Mouse (Mus musculus) small intestine, adult 2 months (tissue): ENCODE results near the gene Ttpal. TPM values are rescaled to one million over a fixed set of nuclear protein-coding genes. Genes with fewer than 3 reads are reported as not detected.

ENCODE experiments used
- H3K27ac ChIP-seq: fragments of 200-500 bp; 2 replicates; pipeline ENCODE4 v1.5.1; 2012; ENCODE audit warnings: low read depth, low read length, control low read depth, inconsistent platforms; ENCODE audit not compliant: insufficient read depth
- H3K27me3 ChIP-seq: fragments of 200-500 bp; 2 replicates; pipeline ENCODE4 v1.6.1; 2012; ENCODE audit warnings: mild to moderate bottlenecking, moderate library complexity, low read length, inconsistent platforms; ENCODE audit not compliant: control insufficient read depth, insufficient read depth
- H3K36me3 ChIP-seq: fragments of 200-500 bp; 2 replicates; pipeline ENCODE4 v1.6.1; 2012; ENCODE audit warnings: mild to moderate bottlenecking, low read length, control low read depth, inconsistent platforms; ENCODE audit not compliant: control insufficient read depth, insufficient read depth
- H3K4me1 ChIP-seq: fragments of 200-500 bp; 2 replicates; pipeline ENCODE4 v1.6.1; 2012; ENCODE audit warnings: low read length, inconsistent platforms, mixed read lengths; ENCODE audit not compliant: control insufficient read depth, insufficient read depth, insufficient read length
- H3K4me3 ChIP-seq: fragments of 200-500 bp; 2 replicates; pipeline ENCODE4 v1.5.1; 2012; ENCODE audit warnings: low read depth, mild to moderate bottlenecking, control low read depth, inconsistent platforms, low read length, moderate library complexity
- CTCF ChIP-seq: fragments of 200-500 bp; IDR thresholded peaks from 2 replicates; pipeline ENCODE4 v1.5.1; 2012; ENCODE audit warnings: low read depth, mild to moderate bottlenecking, control low read depth, inconsistent platforms, low read length, moderate library complexity, mixed read lengths; ENCODE audit not compliant: insufficient replicate concordance, insufficient read length; ENCODE audit errors: extremely low read depth
- POLR2A ChIP-seq: fragments of 200-500 bp; IDR thresholded peaks from 2 replicates; pipeline ENCODE4 v1.6.1; 2012; ENCODE audit warnings: low read depth, mild to moderate bottlenecking, control low read depth, inconsistent platforms, low read length, moderate library complexity
- WGBS: fragments of 180-500 bp; shearing (Covaris S2); methylation state at CpG from one replicate; pipeline ENCODE4 v1.1.7; 2018; 5-methylcytosine and 5-hydroxymethylcytosine counted together
- polyA plus RNA-seq: library from polyadenylated mRNA; depleted of rRNA; stranded (reverse); fragments of >200 nt; gene quantifications from 2 replicates; pipeline ENCODE4 v1.2.3, GENCODE M21; 2012; rRNA removed

The Ttpal gene
- polyA plus RNA-seq, result 8.3 and 16.0 TPM in 2 replicates

- Histone ChIP-seq H3K27me3 (no peaks in the 10 kb centered on the region), H3K4me1 (peaks cover 16% of the 10 kb centered on the region), H3K4me3 (peak within 1 kb of the TSS; percentile 96), H3K36me3 (peaks cover 2% of the 10 kb centered on the region; the same call in 1 of the 2 replicates), H3K27ac (peak within 1 kb of the TSS; percentile 89)
- TF ChIP-seq POLR2A, result peak; percentile 71
- TF ChIP-seq CTCF, result peak; percentile 78
- under 1% methylated on average over 57 of the region's 57 CpGs for WGBS
Measured at GRCm38 (mm10) chr2:163602101-163602971, at the start of gene Ttpal. Gene Ttpal (plus strand): TSS chr2:163602314.

GRCm38 (mm10) chr2:163552518-163552929 lies 49.6 kb upstream of the Ttpal start:
- Histone ChIP-seq H3K27me3 (no peaks in the 10 kb centered on the region), H3K4me3 (no peak overlapping the region), H3K4me1 (peaks cover 25% of the 10 kb centered on the region; the same call in 1 of the 2 replicates), H3K27ac (peak overlapping the region; percentile 91), H3K36me3 (peaks cover 68% of the 10 kb centered on the region)
- TF ChIP-seq POLR2A (peak; percentile 32; the same call in 1 of the 2 replicates), CTCF (no peak)
- WGBS, result 13% methylated on average over 8 of the region's 8 CpGs

- WGBS, result 45% methylated on average over 4 of the region's 4 CpGs
- H3K27ac ChIP-seq, result peak overlapping the region; percentile 17
- peaks cover 28% of the 10 kb centered on the region for H3K4me1 ChIP-seq
- no peaks in the 10 kb centered on the region for H3K27me3 ChIP-seq
- H3K36me3 ChIP-seq, result peaks cover 84% of the 10 kb centered on the region
- no peak overlapping the region for H3K4me3 ChIP-seq
- TF ChIP-seq POLR2A, result no peak
- TF ChIP-seq CTCF, result no peak
Measured at GRCm38 (mm10) chr2:163554425-163554982, 47.6 kb upstream of the Ttpal start.

- H3K36me3 ChIP-seq, result peaks cover 85% of the 10 kb centered on the region
Measured at GRCm38 (mm10) chr2:163554996-163555395, 47.1 kb upstream of the Ttpal start.

GRCm38 (mm10) chr2:163555417-163555816 lies 46.7 kb upstream of the Ttpal start:
- no peak for TF ChIP-seq CTCF
- no peak for TF ChIP-seq POLR2A
- Histone ChIP-seq H3K4me3 (no peak overlapping the region), H3K27ac (peak overlapping the region; percentile 17), H3K4me1 (peaks cover 28% of the 10 kb centered on the region), H3K27me3 (no peaks in the 10 kb centered on the region), H3K36me3 (peaks cover 87% of the 10 kb centered on the region)
- 26% methylated on average over 13 of the region's 13 CpGs for WGBS

More at GRCm38 (mm10) chr2:163554996-163555395, 47.1 kb upstream of the Ttpal start:
- WGBS, result 52% methylated on average over 6 of the region's 6 CpGs
- Histone ChIP-seq H3K4me1 (peaks cover 28% of the 10 kb centered on the region), H3K4me3 (no peak overlapping the region), H3K27me3 (no peaks in the 10 kb centered on the region), H3K27ac (peak overlapping the region; percentile 17)
- no peak for TF ChIP-seq CTCF

GRCm38 (mm10) chr2:163558548-163558947 lies 43.6 kb upstream of the Ttpal start:
- Histone ChIP-seq H3K36me3 (peaks cover 92% of the 10 kb centered on the region), H3K27ac (no peak overlapping the region), H3K27me3 (no peaks in the 10 kb centered on the region), H3K4me3 (no peak overlapping the region), H3K4me1 (peaks cover 20% of the 10 kb centered on the region)
- 41% methylated on average over 1 of the region's 1 CpGs for WGBS
- TF ChIP-seq CTCF, result no peak
- TF ChIP-seq POLR2A, result no peak

- WGBS, result 47% methylated on average over 5 of the region's 5 CpGs
Measured at GRCm38 (mm10) chr2:163559236-163559635, 42.9 kb upstream of the Ttpal start.

More at GRCm38 (mm10) chr2:163559236-163559635, 42.9 kb upstream of the Ttpal start:
- no peak for TF ChIP-seq POLR2A
- no peak for TF ChIP-seq CTCF
- Histone ChIP-seq H3K27me3 (no peaks in the 10 kb centered on the region), H3K4me1 (peaks cover 17% of the 10 kb centered on the region), H3K36me3 (peaks cover 92% of the 10 kb centered on the region), H3K27ac (0 out of 2 replicates have a peak overlapping the region, but pooled peaks have one; percentile 4), H3K4me3 (no peak overlapping the region)
